Mouse (Mus musculus) megakaryocyte, embryonic 14.5 days (primary cell): ENCODE data around the gene Gnb3. TPM values are rescaled to one million over a fixed set of nuclear protein-coding genes. Genes with fewer than 3 reads are reported as not detected.
"Not testable (repeated sequence)": the region's sequence is repeated elsewhere in the genome, so short reads cannot be mapped to it uniquely, and the experiment has no call there.

Experiments used
- H3K27me3 ChIP-seq: replicated peaks from 2 replicates; pipeline ENCODE3; 2012; ENCODE audit warnings: inconsistent platforms
- H3K36me3 ChIP-seq: replicated peaks from 2 replicates; pipeline ENCODE3; 2012; ENCODE audit warnings: low read length, inconsistent platforms, mixed read lengths
- H3K4me1 ChIP-seq: 2 replicates; pipeline ENCODE4 v1.6.1; 2012; ENCODE audit warnings: inconsistent platforms
- H3K4me3 ChIP-seq: replicated peaks from 2 replicates; pipeline ENCODE3; 2012; ENCODE audit warnings: moderate library complexity, mild to moderate bottlenecking, inconsistent platforms
- H3K9me3 ChIP-seq: 2 replicates; pipeline ENCODE4 v1.6.1; 2012; ENCODE audit warnings: inconsistent platforms
- FLI1 ChIP-seq: IDR thresholded peaks from 2 replicates; pipeline ENCODE4 v1.6.1; 2012; ENCODE audit warnings: low read length, inconsistent platforms, mixed read lengths
- GATA1 ChIP-seq: IDR thresholded peaks from 3 replicates; pipeline ENCODE4 v1.6.1; 2012; ENCODE audit warnings: mixed read lengths, low read length, inconsistent platforms, borderline replicate concordance
- polyA plus RNA-seq: library from polyadenylated mRNA; stranded (reverse); fragments of >175 nt; gene quantifications from 2 replicates; pipeline ENCODE4 v1.2.3, GENCODE M21; 2012; ENCODE audit warnings: low replicate concordance; ENCODE audit not compliant: insufficient read depth

The Gnb3 gene
- polyA plus RNA-seq, 1 experiment = not detected

DNA sequence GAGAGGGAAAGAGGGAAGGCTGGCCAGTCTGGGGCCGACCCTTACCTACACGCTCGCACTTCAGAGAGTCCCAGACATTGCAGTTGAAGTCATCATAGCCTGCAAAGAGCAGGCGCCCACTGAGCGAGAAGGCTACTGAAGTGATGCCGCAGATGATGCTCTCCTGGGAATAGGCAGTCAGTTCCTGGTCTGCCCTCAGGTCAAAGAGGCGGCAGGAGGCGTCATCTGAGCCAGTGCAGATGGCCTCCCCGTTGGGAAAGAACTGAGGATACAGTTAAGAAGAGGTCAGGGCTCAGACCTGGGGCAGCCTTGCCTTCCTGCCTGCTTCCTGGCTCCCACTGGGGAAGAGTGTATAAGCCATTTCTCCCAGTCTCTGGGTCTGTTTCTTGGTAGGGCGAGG lies 4.5 kb downstream of the Gnb3 start:
- Histone ChIP-seq H3K36me3 (peaks cover 47% of the 10 kb centered on the region), H3K9me3 (no peaks in the 10 kb centered on the region), H3K27me3 (peaks cover 27% of the 10 kb centered on the region), H3K4me3 (no peak overlapping the region), H3K4me1 (peaks cover 63% of the 10 kb centered on the region)
- TF ChIP-seq FLI1 = no peak
- no peak for TF ChIP-seq GATA1

GRCm38 (mm10) chr6:124834512-124835081 lies 5.5 kb downstream of the Gnb3 start:
- peaks cover 58% of the 10 kb centered on the region for H3K4me1 ChIP-seq

GRCm38 (mm10) chr6:124831649-124832048 lies 8.4 kb downstream of the Gnb3 start:
- Histone ChIP-seq H3K4me3 (no peak overlapping the region), H3K27me3 (no peaks in the 10 kb centered on the region), H3K4me1 (peaks cover 59% of the 10 kb centered on the region), H3K9me3 (no peaks in the 10 kb centered on the region), H3K36me3 (peaks cover 56% of the 10 kb centered on the region)
- TF ChIP-seq FLI1 (no peak), GATA1 (no peak)

More at GRCm38 (mm10) chr6:124834512-124835081, 5.5 kb downstream of the Gnb3 start:
- H3K9me3 ChIP-seq = no peaks in the 10 kb centered on the region
- TF ChIP-seq GATA1 = no peak
- TF ChIP-seq FLI1 = no peak
- H3K27me3 ChIP-seq = peaks cover 18% of the 10 kb centered on the region
- H3K4me3 ChIP-seq = no peak overlapping the region
- H3K36me3 ChIP-seq = peaks cover 47% of the 10 kb centered on the region

DNA sequence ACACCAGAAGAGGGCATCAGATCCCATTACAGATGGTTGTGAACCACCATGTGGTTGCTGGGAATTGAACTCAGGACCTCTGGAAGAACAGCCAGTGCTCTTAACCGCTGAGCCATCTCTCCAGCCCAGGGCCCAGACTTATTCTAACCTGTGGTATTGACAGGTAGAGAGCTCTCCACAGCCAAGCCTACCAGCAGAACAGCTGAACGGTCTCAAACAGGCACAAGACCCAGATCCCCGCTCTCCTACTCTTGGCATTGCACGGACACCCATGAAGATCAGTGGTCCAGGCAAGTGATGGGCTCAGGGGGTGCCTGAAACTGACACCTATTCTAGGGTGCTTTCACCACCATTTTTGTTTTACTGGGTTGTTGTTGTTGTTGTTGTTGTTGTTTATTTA lies 8.9 kb downstream of the Gnb3 start:
- H3K9me3 ChIP-seq, H3K27me3 ChIP-seq: not testable (repeated sequence)
- H3K4me1 ChIP-seq = peaks cover 60% of the 10 kb centered on the region
- peaks cover 61% of the 10 kb centered on the region for H3K36me3 ChIP-seq
- peak overlapping the region; percentile 23 for H3K4me3 ChIP-seq

- peak overlapping the region; percentile 100 for H3K4me3 ChIP-seq
- H3K9me3 ChIP-seq = no peaks in the 10 kb centered on the region
- TF ChIP-seq FLI1 (peak; percentile 42; the same call in 1 of the 2 replicates), GATA1 (no peak; the same call in 2 of the 3 replicates)
- H3K27me3 ChIP-seq = no peaks in the 10 kb centered on the region
- peaks cover 60% of the 10 kb centered on the region for H3K4me1 ChIP-seq
- peaks cover 63% of the 10 kb centered on the region for H3K36me3 ChIP-seq
Observed at GRCm38 (mm10) chr6:124829799-124830700, 10.0 kb downstream of the Gnb3 start.

DNA sequence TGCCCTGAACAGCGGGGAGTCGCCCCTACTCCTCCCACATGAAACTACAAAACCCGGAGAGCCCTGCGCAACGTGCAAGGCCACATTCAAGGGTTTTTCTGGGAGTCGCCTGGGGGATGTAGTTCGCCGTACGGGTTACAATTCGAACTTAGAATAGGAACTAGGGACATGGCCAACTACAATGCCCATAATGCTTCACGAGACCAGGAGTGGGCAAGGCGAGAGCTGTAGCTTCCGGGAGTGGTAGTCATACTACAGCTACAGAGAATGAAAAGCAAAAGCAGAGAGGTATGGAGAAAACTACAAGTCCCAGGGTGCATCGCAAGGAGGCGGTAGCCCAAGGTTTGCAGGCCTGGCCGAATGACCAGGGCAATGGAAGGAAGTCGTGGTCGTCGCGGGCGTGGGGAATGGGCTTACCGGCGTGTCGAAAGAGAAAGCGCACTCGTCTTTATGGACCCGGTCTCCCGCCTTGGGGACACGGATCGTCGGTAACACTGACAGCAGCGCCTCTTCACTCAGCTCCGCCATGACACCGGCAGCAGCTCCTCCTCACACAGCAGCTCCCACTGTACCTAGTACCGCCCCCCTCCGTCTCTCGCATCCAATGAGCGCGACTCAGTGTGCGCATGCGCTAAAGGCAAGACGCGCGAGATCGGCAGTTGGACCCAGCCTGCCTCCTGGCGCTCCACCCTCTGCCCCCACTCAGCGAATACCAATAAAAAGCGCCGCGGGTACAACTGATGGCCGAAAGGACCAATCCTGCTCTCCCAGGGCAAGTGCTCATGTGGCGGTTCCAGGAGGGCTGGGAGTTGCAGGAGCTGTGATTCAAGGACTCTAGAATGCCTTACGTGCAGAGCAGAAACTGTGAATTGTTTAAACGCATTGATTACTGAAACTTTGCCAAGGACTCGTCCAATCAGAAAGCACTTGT lies 10.9 kb downstream of the Gnb3 start, which contains the start of the genes Usp5 and Cdca3:
TSS of gene Usp5 (minus strand) at position 617 of the 931 bp plus-strand sequence.
TSS of gene Cdca3 (plus strand) at position 680 of the 931 bp plus-strand sequence.
- Histone ChIP-seq H3K4me1 (peaks cover 58% of the 10 kb centered on the region), H3K9me3 (no peaks in the 10 kb centered on the region), H3K36me3 (peaks cover 63% of the 10 kb centered on the region), H3K4me3 (peak within 1 kb of the TSS; percentile 100), H3K27me3 (no peaks in the 10 kb centered on the region)
- TF ChIP-seq GATA1 = no peak
- TF ChIP-seq FLI1 = no peak

GRCm38 (mm10) chr6:124828101-124828592 lies 11.9 kb downstream of the Gnb3 start:
- Histone ChIP-seq H3K4me1 (peaks cover 57% of the 10 kb centered on the region), H3K9me3 (no peaks in the 10 kb centered on the region), H3K36me3 (peaks cover 64% of the 10 kb centered on the region), H3K4me3 (peak overlapping the region; percentile 100), H3K27me3 (no peaks in the 10 kb centered on the region)
- TF ChIP-seq FLI1 (no peak), GATA1 (no peak)

- no peaks in the 10 kb centered on the region for H3K27me3 ChIP-seq
- peaks cover 49% of the 10 kb centered on the region for H3K4me1 ChIP-seq
- no peak overlapping the region for H3K4me3 ChIP-seq
- no peaks in the 10 kb centered on the region for H3K9me3 ChIP-seq
- TF ChIP-seq GATA1 (no peak), FLI1 (no peak)
- H3K36me3 ChIP-seq = peaks cover 100% of the 10 kb centered on the region
Observed at GRCm38 (mm10) chr6:124822049-124822448, 18.0 kb downstream of the Gnb3 start.

- Histone ChIP-seq H3K4me1 (peaks cover 40% of the 10 kb centered on the region), H3K27me3 (no peaks in the 10 kb centered on the region), H3K9me3 (no peaks in the 10 kb centered on the region), H3K4me3 (no peak overlapping the region), H3K36me3 (peaks cover 100% of the 10 kb centered on the region)
- TF ChIP-seq GATA1 (no peak), FLI1 (no peak)
Observed at GRCm38 (mm10) chr6:124820891-124821290, 19.2 kb downstream of the Gnb3 start.
